Mouse (Mus musculus) erythroblast, embryonic 14.5 days (primary cell): ENCODE results near the gene Zbtb2.

ENCODE experiments used
- GATA1 ChIP-seq: IDR thresholded peaks from 2 replicates; pipeline ENCODE4 v1.6.1; 2012; ENCODE audit warnings: low read length, inconsistent platforms, mixed read lengths
- TAL1 ChIP-seq: IDR thresholded peaks from 3 replicates; pipeline ENCODE4 v1.6.1; 2012; ENCODE audit warnings: low read length, inconsistent platforms, mixed read lengths

- TF ChIP-seq TAL1 (no peak), GATA1 (no peak)
Observed at GRCm38 (mm10) chr10:4323885-4324284, 64.0 kb downstream of the Zbtb2 start.
